In genomic region chr19:22978763-22979162, GRCm38 (mm10) we compare ENCODE assay signal across 22 mouse cellular contexts.
DNase-seq lines count a peak whose midpoint lies in the region; ATAC-seq and TF ChIP-seq lines count a peak whose summit lies in the region.
"Had no signal": no experiment of that assay in that cellular context is flagged by ENCODE, and none has a peak within 500 bp of the region (broad histone marks: within the 10 kb centered on the region; RNA-seq: fewer than 3 reads in every experiment).

No protein-coding gene starts in this region.

- TF ChIP-seq POLR2A in kidney, adult 2 months (IDR thresholded peaks at IDR 0.05; ENCODE audit: low read depth, low read length) = no peak

- no peak overlapping the region for H3K9ac ChIP-seq in midbrain, embryonic 11.5 days (ENCODE audit: low read length)
- no peak overlapping the region for H3K9ac ChIP-seq in midbrain, embryonic 16.5 days (ENCODE audit: low read depth, low read length)
- H3K9ac ChIP-seq: forebrain, embryonic 13.5 days; hindbrain, embryonic 13.5 days had no signal

- TF ChIP-seq CTCF in kidney, adult 2 months (conservative IDR thresholded peaks at IDR 0.05; ENCODE audit: insufficient read depth, insufficient read length, low read depth, low read length) = no peak

- no peaks in the 10 kb centered on the region for H3K9me3 ChIP-seq in midbrain, embryonic 11.5 days (ENCODE audit: control insufficient read depth, low read length)
- H3K9me3 ChIP-seq in midbrain, embryonic 16.5 days (replicated peaks; ENCODE audit: control insufficient read depth, low read length, poor library complexity, severe bottlenecking) = no peaks in the 10 kb centered on the region
- H3K9me3 ChIP-seq: forebrain, embryonic 10.5 days; forebrain, embryonic 13.5 days; hindbrain, embryonic 13.5 days had no signal

- no peak overlapping the region for H3K4me2 ChIP-seq in midbrain, embryonic 11.5 days
- no peak overlapping the region for H3K4me2 ChIP-seq in midbrain, embryonic 16.5 days (ENCODE audit: low read length)
- H3K4me2 ChIP-seq: forebrain, embryonic 13.5 days; heart, embryonic 11.5 days; hindbrain, embryonic 13.5 days had no signal

- no peak overlapping the region for H3K4me3 ChIP-seq in midbrain, embryonic 11.5 days (ENCODE audit: low read depth, low read length)
- no peak overlapping the region for H3K4me3 ChIP-seq in midbrain, embryonic 16.5 days (ENCODE audit: low read depth, low read length)
- H3K4me3 ChIP-seq in kidney, adult 2 months (ENCODE audit: insufficient read depth, low read depth, low read length) = no peak overlapping the region
- H3K4me3 ChIP-seq: forebrain, embryonic 10.5 days; forebrain, embryonic 13.5 days; hindbrain, embryonic 13.5 days had no signal

- no peaks in the 10 kb centered on the region for H3K4me1 ChIP-seq in midbrain, embryonic 11.5 days (ENCODE audit: control insufficient read depth, insufficient read depth, low read length)
- H3K4me1 ChIP-seq in midbrain, embryonic 16.5 days (ENCODE audit: control insufficient read depth, insufficient read depth, low read length) = no peaks in the 10 kb centered on the region
- no peaks in the 10 kb centered on the region for H3K4me1 ChIP-seq in kidney, adult 2 months (ENCODE audit: control insufficient read depth, insufficient read depth, low read length)
- H3K4me1 ChIP-seq: hindbrain, embryonic 13.5 days had no signal

- H3K27me3 ChIP-seq in midbrain, embryonic 11.5 days (ENCODE audit: control insufficient read depth, insufficient read depth, low read length) = no peaks in the 10 kb centered on the region
- H3K27me3 ChIP-seq in midbrain, embryonic 16.5 days (ENCODE audit: control insufficient read depth, insufficient read depth, low read depth, low read length) = no peaks in the 10 kb centered on the region
- no peaks in the 10 kb centered on the region for H3K27me3 ChIP-seq in kidney, adult 2 months (replicated peaks; ENCODE audit: control insufficient read depth, insufficient read depth, low read length)
- H3K27me3 ChIP-seq: forebrain, embryonic 13.5 days; hindbrain, embryonic 13.5 days had no signal

- WGBS in midbrain, embryonic 11.5 days = 94% methylated on average over 7 of the region's 7 CpGs
- 98% methylated on average over 7 of the region's 7 CpGs for WGBS in midbrain, embryonic 16.5 days
- WGBS in kidney, adult 2 months = 95% methylated on average over 7 of the region's 7 CpGs

- ATAC-seq in frontal cortex, adult (ENCODE audit: low TSS enrichment) = 0 out of 2 replicates have a peak, but pooled peaks have one; percentile 16
- no peak for ATAC-seq in midbrain, embryonic 11.5 days (ENCODE audit: low FRiP score)
- ATAC-seq in midbrain, embryonic 16.5 days = no peak
- ATAC-seq in megakaryocyte, adult 5-6 weeks (ENCODE audit: poor library complexity, severe bottlenecking) = peak; percentile 43; the same call in 1 of the 2 replicates
- ATAC-seq: activated CD4-positive, CD25-positive, alpha-beta regulatory T cell, adult 4 months; forebrain, embryonic 13.5 days; forebrain, embryonic 16.5 days; hindbrain, postnatal 0 days; inflammation-experienced regulatory T-cells, adult 6 months had no signal

- H3K27ac ChIP-seq in midbrain, embryonic 11.5 days (ENCODE audit: low read depth, low read length) = no peak overlapping the region
- no peak overlapping the region for H3K27ac ChIP-seq in midbrain, embryonic 16.5 days (ENCODE audit: low read length)
- H3K27ac ChIP-seq in kidney, adult 2 months (ENCODE audit: insufficient read depth, low read depth, low read length) = no peak overlapping the region
- H3K27ac ChIP-seq: forebrain, embryonic 10.5 days; forebrain, embryonic 13.5 days; hindbrain, embryonic 13.5 days; hindbrain, postnatal 0 days had no signal

- DNase-seq in frontal cortex, postnatal 10 days (ENCODE audit: low spot score in 2 of 2) = no peak
- peak; percentile 6 for DNase-seq in midbrain, embryonic 11.5 days (ENCODE audit: low spot score, missing footprints)
- DNase-seq in kidney, postnatal 36 days = no peak
- DNase-seq in cerebellum, adult 8-10 months = no peak
- DNase-seq in kidney, adult 2 months = no peak
- DNase-seq: adrenal gland, adult 8-10 months; adrenal gland, postnatal 25 days; cerebellum, adult 18-20 months; cerebellum, postnatal 25 days; gastrocnemius, postnatal 10 days; gastrocnemius, postnatal 36 days had no signal

- no peaks in the 10 kb centered on the region for H3K36me3 ChIP-seq in midbrain, embryonic 11.5 days (ENCODE audit: control insufficient read depth, insufficient read depth, low read length)
- H3K36me3 ChIP-seq in midbrain, embryonic 16.5 days (ENCODE audit: control insufficient read depth, insufficient read depth, low read length) = no peaks in the 10 kb centered on the region; the same call in 1 of the 2 replicates
- no peaks in the 10 kb centered on the region; the same call in 1 of the 2 replicates for H3K36me3 ChIP-seq in kidney, adult 2 months (ENCODE audit: control insufficient read depth, insufficient read depth, low read length)
- H3K36me3 ChIP-seq: forebrain, embryonic 10.5 days; hindbrain, embryonic 13.5 days had no signal

Comparison
In these comparisons a context has a peak if more than half of its experiments do, and no peak if none do; other contexts are left out.
1. ATAC-seq: peak in frontal cortex, adult (single experiment) and megakaryocyte, adult 5-6 weeks (single experiment); none in midbrain, embryonic 11.5 days (single experiment) and midbrain, embryonic 16.5 days (single experiment).